Mouse (Mus musculus) forelimb bud, embryonic 11.5 days (tissue): ENCODE results near the gene Trappc11.

Experiments used
- DNase-seq: peaks from one replicate; pipeline ENCODE4 v3.0.0-alpha.2; 2012; ENCODE audit warnings: low read depth, low spot score

Trappc11 gene

GRCm38 (mm10) chr8:47533344-47534125 is at the start of gene Trappc11, which contains the start of gene Rwdd4a:
Gene Trappc11, minus strand, starts transcription at chr8:47533470.
Gene Rwdd4a, plus strand, starts transcription at chr8:47533664.
- DNase-seq: peak; percentile 98

GRCm38 (mm10) chr8:47581454-47581853 is 48.2 kb upstream of the Trappc11 start:
- no peak for DNase-seq

DNA sequence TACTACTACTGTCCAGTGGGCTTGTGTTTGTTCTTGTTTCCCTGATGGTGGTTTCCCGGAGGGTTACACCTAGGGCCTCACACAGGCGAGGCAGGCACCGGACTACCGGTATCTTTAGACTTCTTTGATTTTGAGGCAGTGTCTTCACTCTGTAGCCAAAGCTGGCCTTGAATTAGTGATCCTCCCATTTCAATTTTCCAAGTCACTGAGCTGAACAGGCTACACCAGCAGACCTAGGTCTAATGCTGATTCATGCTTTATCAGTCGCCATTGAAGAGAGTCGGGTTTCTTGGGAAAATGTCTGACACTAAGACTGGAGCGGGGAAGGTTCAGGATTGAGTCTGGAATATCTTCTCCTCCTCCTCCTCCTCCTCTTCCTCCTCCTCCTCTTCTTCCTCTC is 40.2 kb upstream of the Trappc11 start:
- no peak for DNase-seq

DNA sequence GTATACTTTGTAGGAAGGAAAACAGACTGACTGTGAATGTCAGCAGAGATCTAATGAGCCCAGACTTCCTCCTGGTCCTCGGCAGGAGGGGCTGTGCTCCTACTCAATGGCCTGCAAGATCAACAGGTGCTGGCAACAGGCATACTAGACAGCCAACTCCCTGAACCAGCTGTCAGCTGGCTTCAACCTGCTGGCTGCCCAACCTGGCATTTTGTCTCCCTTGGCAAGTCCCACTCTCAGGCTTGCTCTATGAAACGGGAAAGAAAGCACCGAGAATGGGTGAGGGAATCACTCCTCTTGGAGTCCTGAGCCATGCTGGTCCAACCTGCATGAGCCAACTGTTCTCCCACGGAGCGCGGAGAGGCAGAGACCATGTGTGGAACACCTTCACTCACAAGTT is 36.9 kb upstream of the Trappc11 start:
- DNase-seq: no peak

DNA sequence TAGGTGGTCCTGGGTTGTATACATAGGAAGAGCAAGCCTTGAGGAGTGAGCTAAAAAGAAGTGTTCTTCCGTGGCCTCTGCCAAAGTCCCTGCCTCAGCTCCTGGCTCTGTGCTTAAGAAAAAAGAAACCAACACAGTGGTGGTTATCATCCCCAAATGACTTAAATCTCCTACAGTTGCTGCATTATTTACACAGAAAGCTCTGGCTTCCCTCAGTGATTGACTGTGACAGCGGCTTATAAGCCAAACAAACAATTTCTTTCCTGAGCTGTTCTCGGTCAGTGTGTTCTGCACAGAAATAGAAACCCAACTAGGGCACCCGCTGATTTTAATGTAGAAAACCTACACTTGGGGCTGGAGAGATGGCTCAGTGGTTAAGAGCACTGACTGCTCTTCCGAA is 34.8 kb upstream of the Trappc11 start:
- DNase-seq: no peak

GRCm38 (mm10) chr8:47566551-47566950 is 33.3 kb upstream of the Trappc11 start:
- no peak for DNase-seq

DNA sequence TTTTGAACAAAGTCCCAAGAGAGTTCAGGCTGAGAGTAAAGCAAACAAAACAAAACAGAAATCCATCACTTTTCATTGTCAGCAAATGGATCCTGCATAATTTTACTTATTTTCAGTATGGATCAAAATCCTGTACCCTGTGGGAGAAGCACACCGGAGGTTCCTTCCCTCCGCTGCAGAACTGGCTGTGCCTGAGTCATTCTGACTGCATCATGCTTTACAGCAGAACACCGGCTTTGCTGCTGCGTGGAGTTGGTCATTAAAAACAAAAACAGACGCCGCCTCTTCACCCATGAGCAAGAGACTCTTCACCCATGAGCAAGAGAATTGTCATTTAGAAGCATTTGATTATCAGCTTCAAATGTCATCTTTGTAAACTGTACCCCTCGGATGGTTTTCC is 27.5 kb upstream of the Trappc11 start:
- no peak for DNase-seq

GRCm38 (mm10) chr8:47558274-47558673 is 25.0 kb upstream of the Trappc11 start:
- no peak for DNase-seq

DNA sequence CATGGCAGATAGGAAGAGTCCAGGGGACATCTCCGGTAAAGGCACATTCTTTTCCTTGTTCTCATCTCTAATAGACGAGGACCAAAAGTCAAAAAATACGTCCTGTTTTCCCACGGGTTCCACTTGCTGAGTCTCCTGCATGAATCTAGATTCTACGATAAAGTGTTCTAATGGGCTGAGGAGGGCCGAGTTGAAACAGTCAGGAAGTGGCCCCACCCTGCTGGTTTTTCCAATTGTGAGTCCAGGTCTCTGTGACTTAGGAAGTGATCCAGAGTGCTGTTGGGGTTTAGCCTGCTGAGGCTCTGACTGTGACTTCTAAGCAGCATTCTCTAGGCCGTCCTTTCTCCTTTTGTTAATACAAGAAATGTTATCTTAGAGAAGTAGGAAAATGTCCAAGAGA is 23.2 kb upstream of the Trappc11 start:
- DNase-seq: no peak

- DNase-seq: no peak
Measured at GRCm38 (mm10) chr8:47553613-47554012, 20.3 kb upstream of the Trappc11 start.

- no peak for DNase-seq
Measured at GRCm38 (mm10) chr8:47547102-47547501, 13.8 kb upstream of the Trappc11 start.

DNA sequence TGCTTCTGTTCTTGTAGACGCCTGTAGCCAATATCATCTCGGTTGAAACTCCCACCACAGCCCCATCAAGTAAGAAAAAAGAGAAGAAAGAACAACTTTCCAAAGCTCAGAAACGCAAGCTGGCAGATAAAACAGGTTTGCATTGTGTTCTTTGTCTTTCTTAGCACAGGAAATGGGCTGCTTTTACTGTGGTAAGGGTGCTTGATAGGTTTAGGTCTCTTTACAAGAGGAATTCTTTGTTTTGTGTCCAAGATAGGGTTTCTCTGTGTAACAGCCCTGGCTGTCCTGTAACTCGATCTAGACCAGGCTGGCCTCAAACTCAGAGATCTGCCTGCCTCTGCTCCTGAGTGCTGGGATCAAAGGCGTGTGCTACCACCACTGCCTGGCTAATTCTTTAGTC is 10.8 kb upstream of the Trappc11 start:
- DNase-seq: no peak

- DNase-seq: no peak
Measured at GRCm38 (mm10) chr8:47542746-47543145, 9.5 kb upstream of the Trappc11 start.

GRCm38 (mm10) chr8:47538323-47538722 is 5.1 kb upstream of the Trappc11 start:
- no peak for DNase-seq

- DNase-seq: no peak
Measured at GRCm38 (mm10) chr8:47528094-47528493, 5.2 kb downstream of the Trappc11 start.

DNA sequence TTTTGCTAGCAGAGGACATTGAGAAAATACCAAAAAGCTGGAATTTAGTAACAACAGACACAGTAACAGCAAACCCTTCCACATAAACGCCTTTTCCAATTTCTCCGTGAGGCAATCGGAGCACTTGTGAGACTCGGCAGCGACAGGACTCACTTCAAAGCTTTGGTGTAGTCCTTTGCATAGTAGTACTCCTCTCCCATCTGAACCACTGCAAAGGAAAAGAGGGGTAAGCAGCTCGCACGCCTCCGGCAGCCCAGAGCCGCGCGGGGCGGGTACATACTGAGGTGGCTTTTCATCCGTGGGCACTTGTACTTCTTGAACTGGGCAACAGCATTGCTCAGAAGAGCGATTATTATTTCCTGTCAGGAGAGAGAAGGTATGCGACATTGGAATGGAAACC is 19.7 kb downstream of the Trappc11 start:
- no peak for DNase-seq

DNA sequence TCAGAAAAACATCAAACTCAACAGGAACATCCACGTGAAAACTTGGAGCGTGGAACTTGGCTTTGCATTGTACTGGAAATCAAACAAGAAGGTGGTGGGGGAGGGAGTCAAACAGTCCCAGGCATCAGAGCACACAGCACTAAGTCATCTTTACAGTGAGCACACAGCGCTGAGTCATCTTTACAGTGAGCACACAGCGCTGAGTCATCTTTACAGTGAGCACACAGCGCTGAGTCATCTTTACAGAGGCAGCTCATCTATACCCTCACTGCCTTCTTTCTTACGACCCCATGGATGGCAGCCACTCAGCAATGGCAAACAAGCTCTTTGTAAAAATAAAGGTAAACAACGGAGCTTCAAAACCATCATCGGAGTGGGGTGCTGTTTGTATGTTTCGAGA is 22.3 kb downstream of the Trappc11 start:
- DNase-seq: no peak

- no peak for DNase-seq
Measured at GRCm38 (mm10) chr8:47505431-47505830, 27.8 kb downstream of the Trappc11 start.

DNA sequence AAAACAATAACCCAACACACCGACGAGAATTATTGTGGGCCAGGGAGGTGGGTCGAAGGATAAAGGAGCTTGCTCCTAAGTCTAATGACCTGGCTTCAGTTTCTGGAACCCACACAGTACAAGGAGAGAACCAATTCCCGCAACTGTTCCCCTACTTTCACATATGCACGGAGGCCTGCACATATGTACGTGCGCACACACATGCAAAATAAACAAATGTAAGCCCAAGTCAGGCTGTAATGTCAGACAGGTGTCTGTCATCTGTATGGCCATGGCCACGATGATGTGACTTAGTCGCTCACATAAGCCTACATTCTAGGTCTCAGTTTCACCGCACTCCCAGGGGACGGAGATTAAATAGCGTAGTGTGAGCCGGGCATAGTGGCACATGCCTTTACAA is 30.7 kb downstream of the Trappc11 start:
- no peak for DNase-seq

DNA sequence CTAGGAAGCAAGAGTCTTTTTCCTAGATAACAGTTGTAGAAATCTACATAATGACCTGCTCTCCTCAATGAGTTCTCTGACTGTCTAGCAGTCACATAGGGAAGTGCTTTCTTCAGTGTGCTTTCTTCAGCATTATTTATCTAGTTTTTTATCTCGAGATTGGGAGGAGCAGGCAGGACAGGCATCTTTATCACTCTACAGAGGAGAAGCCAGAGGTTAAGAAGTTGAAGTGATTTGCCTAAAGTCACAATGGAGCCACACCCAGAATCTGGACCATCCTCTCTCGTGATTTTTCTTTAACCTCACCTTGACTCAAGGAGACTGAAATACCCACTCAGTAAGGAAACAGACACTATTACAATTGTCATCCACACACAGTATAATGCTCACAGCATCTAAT is 31.3 kb downstream of the Trappc11 start:
- no peak for DNase-seq

DNA sequence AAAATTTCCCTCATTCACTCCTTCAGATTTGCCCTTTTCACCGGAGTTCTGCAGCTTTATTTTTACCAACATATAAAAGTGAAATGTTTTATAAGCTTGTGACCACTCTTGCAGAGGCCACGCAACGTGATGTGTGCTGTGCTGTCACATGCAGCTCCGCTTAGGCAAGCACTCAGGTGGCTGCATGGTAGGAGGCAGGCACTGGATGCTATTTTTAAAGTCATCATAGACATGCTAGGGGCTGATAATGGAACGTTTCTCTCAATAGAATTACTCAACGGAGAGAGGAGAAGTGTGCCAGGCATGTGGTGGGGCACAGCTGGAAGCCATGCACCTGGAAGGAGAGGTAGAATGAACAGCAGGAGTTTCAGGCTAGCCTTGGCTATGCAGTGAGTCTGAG is 37.8 kb downstream of the Trappc11 start:
- no peak for DNase-seq

DNA sequence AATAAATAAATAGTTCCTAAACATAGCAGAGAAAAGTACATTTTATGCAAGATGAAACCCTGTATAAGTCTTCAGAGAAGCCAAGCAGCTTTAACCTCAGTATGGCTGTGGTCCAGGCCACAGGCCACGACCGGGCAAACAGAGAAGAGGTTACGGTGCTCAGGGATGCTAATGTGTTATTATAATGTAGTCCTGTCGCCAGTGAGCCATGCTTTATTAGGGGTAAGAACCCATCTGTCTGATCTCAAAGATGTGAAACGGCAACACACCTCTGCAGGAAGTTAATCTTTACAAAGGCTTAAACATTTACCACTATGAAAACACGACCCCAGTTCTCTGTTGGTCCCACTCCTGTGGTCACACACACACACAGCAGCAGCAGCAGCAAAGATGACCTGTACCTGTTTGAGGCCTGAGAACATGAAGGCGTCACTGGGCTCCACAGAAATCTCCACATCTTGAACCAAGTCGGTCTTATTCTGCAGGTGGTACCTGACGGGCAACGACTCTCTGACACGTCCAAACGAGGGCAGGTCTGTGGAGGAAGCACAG is 38.6 kb downstream of the Trappc11 start:
- no peak for DNase-seq

- DNase-seq: no peak
Measured at GRCm38 (mm10) chr8:47493106-47493505, 40.2 kb downstream of the Trappc11 start.
